Mouse (Mus musculus): ENCODE measurements at regions not wholly inside any gene's neighbourhood (a gene's known extent, or its start where the extent isn't known, plus 50 kb on each side); places are given as distances from the start of the nearest gene placed in this dataset.

DNA sequence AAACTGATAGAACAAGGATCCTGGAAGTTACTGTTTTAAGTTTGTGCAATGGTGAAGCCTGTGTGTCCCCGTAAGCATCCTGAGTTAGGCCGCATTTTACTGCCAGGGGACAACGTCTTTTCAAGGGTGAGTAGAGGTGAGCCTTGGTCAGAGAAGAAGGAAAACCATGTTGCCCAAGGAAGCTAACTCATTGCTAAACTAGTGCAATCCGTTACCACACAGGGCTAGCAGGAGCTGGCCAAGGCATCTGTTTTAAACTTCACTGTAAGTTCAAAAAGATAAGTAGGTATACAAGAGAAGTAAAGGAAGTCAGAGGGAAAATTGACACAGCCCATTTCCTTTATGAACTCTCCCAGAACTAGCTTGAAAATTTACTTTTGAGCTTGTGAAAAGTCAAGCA, 328.7 kb downstream of the Gpd2 start:
- no peak for TF ChIP-seq EP300 (IDR thresholded peaks at IDR 0.05; ENCODE audit: low read depth)
- TF ChIP-seq CTCF (IDR thresholded peaks at IDR 0.05; ENCODE audit: low read depth) = no peak

Data from liver, embryonic 14.5 days (tissue).